Mouse (Mus musculus): ENCODE data around the gene Gm3149. TPM values are rescaled to one million over a fixed set of nuclear protein-coding genes. Genes with fewer than 3 reads are reported as not detected.
"Not testable (repeated sequence)": the region's sequence is repeated elsewhere in the genome, so short reads cannot be mapped to it uniquely, and the experiment has no call there.

Gm3149 gene
- not detected for total RNA-seq (2021)

GRCm38 (mm10) chr14:4316983-4317382 lies at the start of gene Gm3149:
Gene Gm3149 (plus strand): TSS chr14:4317283.
- not testable (repeated sequence) for DNase-seq

- DNase-seq: not testable (repeated sequence)
Observed at GRCm38 (mm10) chr14:4269238-4269950, 47.7 kb upstream of the Gm3149 start.

- not testable (repeated sequence) for DNase-seq
Observed at GRCm38 (mm10) chr14:4279828-4280227, 37.3 kb upstream of the Gm3149 start.

- DNase-seq: not testable (repeated sequence)
Observed at GRCm38 (mm10) chr14:4334476-4335080, 17.5 kb downstream of the Gm3149 start, which contains the start of gene 2610042L04Rik. Gene 2610042L04Rik (plus strand): TSS chr14:4334763.

GRCm38 (mm10) chr14:4335506-4335905 lies 18.4 kb downstream of the Gm3149 start:
- DNase-seq: not testable (repeated sequence)

- not testable (repeated sequence) for DNase-seq
Observed at GRCm38 (mm10) chr14:4368991-4369390, 51.9 kb downstream of the Gm3149 start.

GRCm38 (mm10) chr14:4369691-4370090 lies 52.6 kb downstream of the Gm3149 start:
- not testable (repeated sequence) for DNase-seq

Other genes starting within 250 kb of the Gm3149 start
- under 1 TPM; 0.24 to 0.47 TPM for gene Gm3115, start 233.2 kb upstream of the Gm3149 start, total RNA-seq (2021)
- 1 to 10 TPM; 2.3 to 3.1 TPM for gene Gm8108, start 206.8 kb upstream of the Gm3149 start, total RNA-seq (2021)
- not detected for gene Gm3127, start 152.3 kb upstream of the Gm3149 start, total RNA-seq (2021)
- under 1 TPM; 0.19 to 0.20 TPM for gene Gm2974, start 134.7 kb upstream of the Gm3149 start, total RNA-seq (2021)
- not detected for gene Gm3138, start 67.7 kb upstream of the Gm3149 start, total RNA-seq (2021)
- gene 2610042L04Rik, start 17.5 kb downstream of the Gm3149 start, total RNA-seq (2021): under 1 TPM; 0.14 to 0.50 TPM
- gene Gm3159, start 80.2 kb downstream of the Gm3149 start, total RNA-seq (2021): not detected
- under 1 TPM; 0.70 to 0.79 TPM for gene Gm3164, start 98.2 kb downstream of the Gm3149 start, total RNA-seq (2021)
- gene Gm3173, start 113.7 kb downstream of the Gm3149 start, total RNA-seq (2021): not detected
- not detected for gene Gm3182, start 164.5 kb downstream of the Gm3149 start, total RNA-seq (2021)
- gene Gm3047, start 238.1 kb downstream of the Gm3149 start, total RNA-seq (2021): not detected

Measured in heart, postnatal 4 days (tissue).